Mouse (Mus musculus): ENCODE measurements around the gene H2-DMa. TPM values are rescaled to one million over a fixed set of nuclear protein-coding genes. Genes with fewer than 3 reads are reported as not detected.

H2-DMa gene
- polyA plus RNA-seq, 1 experiment from 2014 or later = 15.2 TPM

DNA sequence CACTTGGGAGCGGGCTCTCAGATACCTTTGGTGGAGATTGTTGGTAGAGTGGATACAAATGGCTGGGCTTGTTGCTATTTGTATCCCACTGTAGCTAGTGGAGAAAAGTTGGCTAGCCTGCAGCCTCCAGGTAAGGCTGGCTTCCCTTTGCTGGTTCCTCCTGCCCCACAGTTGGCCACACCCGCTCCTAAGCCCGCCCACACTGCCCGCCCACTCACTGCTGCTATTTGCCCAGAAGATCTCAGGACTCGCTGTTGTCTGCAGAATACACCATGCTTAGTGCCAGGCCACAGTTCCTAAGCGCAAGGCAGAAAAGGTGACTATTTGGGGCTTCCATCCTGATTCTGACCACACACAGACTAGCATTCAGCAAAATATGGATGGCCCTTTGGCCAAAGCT, 8.1 kb downstream of the H2-DMa start:
- peak overlapping the region; percentile 1; the same call in 1 of the 2 replicates for H3K27ac ChIP-seq (ENCODE audit: low read depth, low read length)
- H3K9ac ChIP-seq (ENCODE audit: low read depth, low read length) = no peak overlapping the region
- H3K9me3 ChIP-seq (ENCODE audit: control insufficient read depth) = no peaks in the 10 kb centered on the region
- no peaks in the 10 kb centered on the region for H3K27me3 ChIP-seq (replicated peaks; ENCODE audit: control insufficient read depth, insufficient read depth, low read length)
- ATAC-seq = peak; percentile 31
- peak overlapping the region; percentile 49 for H3K4me2 ChIP-seq (replicated peaks; ENCODE audit: low read depth)
- 21% methylated on average over 6 of the region's 6 CpGs for WGBS
- TF ChIP-seq CTCF (IDR thresholded peaks at IDR 0.05; ENCODE audit: low read depth) = no peak
- no peak overlapping the region for H3K4me3 ChIP-seq (ENCODE audit: low read depth, low read length)
- peaks cover 6% of the 10 kb centered on the region for H3K4me1 ChIP-seq (replicated peaks; ENCODE audit: control insufficient read depth, insufficient read depth, low read length)
- H3K36me3 ChIP-seq (ENCODE audit: control insufficient read depth, insufficient read depth) = no peaks in the 10 kb centered on the region

DNA sequence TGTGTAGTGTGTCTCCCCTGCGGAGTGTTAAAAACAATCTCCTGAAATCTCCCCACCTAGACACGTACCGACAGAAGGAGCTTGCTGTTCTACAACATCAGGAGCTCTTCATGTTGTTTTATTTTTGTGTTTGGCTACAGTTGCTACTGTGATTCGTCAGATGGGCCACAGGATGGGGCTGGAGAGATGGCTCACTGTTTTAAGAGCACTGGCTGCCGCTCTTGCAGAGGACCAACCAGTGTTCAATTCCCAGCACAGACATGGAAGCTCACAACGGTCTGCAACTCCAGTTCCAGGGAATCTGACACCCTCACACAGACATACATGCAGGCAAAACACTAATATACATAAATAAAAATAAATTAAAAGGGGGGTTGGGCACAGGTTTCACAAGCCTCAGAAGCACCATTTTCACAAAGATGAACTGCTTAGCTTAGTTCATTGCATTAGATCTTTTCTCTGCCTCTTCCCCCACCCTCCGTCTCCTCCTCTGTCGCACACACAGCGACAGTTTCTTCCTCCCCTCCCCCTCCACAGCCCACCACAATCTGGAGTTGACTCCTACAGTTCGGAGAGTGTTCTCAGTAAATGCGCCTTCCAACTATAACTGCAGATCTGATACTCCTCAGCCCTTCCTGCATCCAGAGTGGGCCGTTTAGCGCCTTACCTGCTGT, 9.1 kb downstream of the H2-DMa start:
- 49% methylated on average over 13 of the region's 13 CpGs for WGBS
- no peak for ATAC-seq
- H3K4me1 ChIP-seq (replicated peaks; ENCODE audit: control insufficient read depth, insufficient read depth, low read length) = peaks cover 6% of the 10 kb centered on the region
- TF ChIP-seq CTCF (IDR thresholded peaks at IDR 0.05; ENCODE audit: low read depth) = peak; percentile 47
- H3K27me3 ChIP-seq (replicated peaks; ENCODE audit: control insufficient read depth, insufficient read depth, low read length) = no peaks in the 10 kb centered on the region
- H3K9ac ChIP-seq (ENCODE audit: low read depth, low read length) = no peak overlapping the region
- H3K36me3 ChIP-seq (ENCODE audit: control insufficient read depth, insufficient read depth) = no peaks in the 10 kb centered on the region
- H3K9me3 ChIP-seq (ENCODE audit: control insufficient read depth) = no peaks in the 10 kb centered on the region
- no peak overlapping the region for H3K4me3 ChIP-seq (ENCODE audit: low read depth, low read length)
- no peak overlapping the region for H3K27ac ChIP-seq (ENCODE audit: low read depth, low read length)
- H3K4me2 ChIP-seq (replicated peaks; ENCODE audit: low read depth) = 0 out of 2 replicates have a peak overlapping the region, but pooled peaks have one; percentile 13

DNA sequence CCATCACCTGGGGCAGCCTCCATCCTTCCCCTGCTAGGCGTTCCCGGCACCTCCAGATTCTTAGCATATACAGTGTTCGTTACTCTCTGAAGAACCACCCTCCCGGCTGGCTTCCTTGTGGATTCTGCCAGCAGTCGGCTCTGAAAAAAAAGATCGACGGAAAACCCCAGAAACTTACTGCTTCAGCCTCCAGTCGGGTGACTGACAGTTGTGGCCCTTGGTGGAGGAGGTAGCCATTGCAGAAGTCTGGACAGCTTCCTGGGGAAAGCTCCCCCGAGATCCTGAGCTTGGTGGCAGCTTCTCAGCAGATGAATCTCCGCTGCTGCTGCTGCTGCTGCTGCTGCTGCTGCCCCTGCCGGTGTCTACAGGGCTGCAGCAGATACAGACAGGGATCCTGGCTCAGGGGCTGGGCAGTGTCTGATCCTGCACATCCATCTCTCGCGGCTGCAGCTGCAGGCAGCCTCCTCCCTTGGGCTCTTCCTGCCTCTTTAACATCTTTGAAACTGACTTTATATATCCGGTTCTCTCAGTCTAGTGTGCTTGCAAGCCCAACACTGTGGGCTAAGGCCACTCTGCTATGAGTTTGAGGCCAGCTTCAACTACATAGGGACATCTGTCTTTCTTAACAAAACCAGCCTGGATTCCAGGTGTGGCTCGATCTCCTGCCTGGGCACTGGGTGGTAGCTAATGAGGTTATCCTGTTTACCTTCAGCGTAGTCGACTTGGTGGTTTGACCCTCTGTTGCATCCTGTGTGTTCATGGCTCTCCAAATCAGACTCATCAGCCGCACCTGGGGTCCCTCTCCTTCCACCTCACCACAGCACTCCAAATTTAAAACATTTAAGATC, 9.8 kb downstream of the H2-DMa start:
- Histone ChIP-seq H3K27ac (ENCODE audit: low read depth, low read length) (no peak overlapping the region), H3K4me2 (replicated peaks; ENCODE audit: low read depth) (peak overlapping the region; percentile 13; the same call in 1 of the 2 replicates), H3K4me1 (replicated peaks; ENCODE audit: control insufficient read depth, insufficient read depth, low read length) (peaks cover 6% of the 10 kb centered on the region), H3K36me3 (ENCODE audit: control insufficient read depth, insufficient read depth) (no peaks in the 10 kb centered on the region), H3K4me3 (ENCODE audit: low read depth, low read length) (no peak overlapping the region), H3K27me3 (replicated peaks; ENCODE audit: control insufficient read depth, insufficient read depth, low read length) (no peaks in the 10 kb centered on the region), H3K9me3 (ENCODE audit: control insufficient read depth) (no peaks in the 10 kb centered on the region), H3K9ac (ENCODE audit: low read depth, low read length) (no peak overlapping the region)
- no peak for ATAC-seq
- 24% methylated on average over 18 of the region's 18 CpGs for WGBS
- peak; percentile 50 for TF ChIP-seq CTCF (IDR thresholded peaks at IDR 0.05; ENCODE audit: low read depth)

DNA sequence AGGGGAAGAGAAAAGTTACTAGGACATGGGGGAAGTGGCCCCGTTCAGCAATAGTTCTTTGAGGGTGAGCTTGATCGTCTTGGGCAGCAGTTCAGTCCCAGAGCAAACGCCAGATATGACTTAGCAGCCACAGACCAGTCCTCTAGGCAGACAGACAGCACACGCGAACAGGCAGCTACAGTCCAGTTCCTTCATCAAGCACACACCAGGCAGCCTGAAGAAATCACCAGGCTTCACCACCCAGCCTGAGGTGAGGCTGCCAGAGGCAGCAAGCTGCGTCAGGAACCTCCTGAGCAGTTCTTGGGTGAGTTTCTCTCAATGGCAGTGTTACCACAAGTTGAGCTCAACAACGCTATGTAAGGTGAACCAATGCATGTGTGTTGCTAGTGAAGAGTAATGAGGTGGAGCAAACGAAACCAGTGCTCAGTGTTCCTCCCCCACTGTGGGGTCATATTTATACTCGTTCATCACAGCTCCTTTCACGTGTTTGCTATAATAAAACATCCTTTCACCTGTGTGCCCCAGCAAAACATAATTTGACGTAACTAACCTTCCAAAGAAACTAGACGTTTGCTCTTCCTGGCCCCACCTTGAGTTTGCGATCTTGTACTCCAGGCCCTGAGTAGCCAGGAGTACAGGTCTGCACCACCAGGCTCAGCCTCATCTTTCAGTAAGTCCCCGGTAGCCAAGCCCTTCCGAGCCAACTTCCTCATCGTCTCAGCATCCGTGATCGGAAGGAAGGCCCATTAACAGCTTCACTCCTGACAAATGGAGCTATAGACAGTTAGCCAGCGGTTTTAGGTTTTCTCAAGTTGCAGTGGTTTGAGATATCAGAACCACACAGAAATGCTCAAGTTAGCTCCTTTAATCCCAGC, 11.0 kb downstream of the H2-DMa start:
- Histone ChIP-seq H3K9ac (ENCODE audit: low read depth, low read length) (0 out of 2 replicates have a peak overlapping the region, but pooled peaks have one; percentile 22), H3K4me3 (ENCODE audit: low read depth, low read length) (no peak overlapping the region), H3K4me1 (replicated peaks; ENCODE audit: control insufficient read depth, insufficient read depth, low read length) (peaks cover 6% of the 10 kb centered on the region), H3K9me3 (ENCODE audit: control insufficient read depth) (no peaks in the 10 kb centered on the region), H3K27me3 (replicated peaks; ENCODE audit: control insufficient read depth, insufficient read depth, low read length) (no peaks in the 10 kb centered on the region), H3K36me3 (ENCODE audit: control insufficient read depth, insufficient read depth) (no peaks in the 10 kb centered on the region), H3K4me2 (replicated peaks; ENCODE audit: low read depth) (no peak overlapping the region), H3K27ac (ENCODE audit: low read depth, low read length) (no peak overlapping the region)
- no peak for TF ChIP-seq CTCF (IDR thresholded peaks at IDR 0.05; ENCODE audit: low read depth)
- ATAC-seq = no peak
- WGBS = 66% methylated on average over 19 of the region's 19 CpGs

DNA sequence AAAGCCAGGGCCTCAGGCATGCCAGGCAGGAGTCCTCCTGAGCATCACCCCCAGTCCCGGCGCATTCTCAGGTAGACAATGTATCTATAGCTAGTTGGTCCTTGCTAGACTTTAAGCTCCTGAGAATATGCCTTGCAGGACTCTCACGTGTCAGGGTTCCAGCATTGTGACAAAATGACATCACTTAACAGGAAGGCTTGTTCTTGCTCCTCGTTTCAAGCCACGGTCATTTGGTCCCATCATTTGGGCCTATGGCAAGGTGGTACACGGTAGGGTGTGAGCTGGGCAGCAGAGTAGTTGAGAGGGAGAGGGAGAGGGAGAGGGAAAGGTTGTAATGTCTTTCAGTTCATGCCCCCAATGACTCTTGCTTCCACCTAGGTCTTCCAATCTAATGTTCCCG, 12.6 kb downstream of the H2-DMa start:
- no peaks in the 10 kb centered on the region for H3K9me3 ChIP-seq (ENCODE audit: control insufficient read depth)
- no peak overlapping the region for H3K4me2 ChIP-seq (replicated peaks; ENCODE audit: low read depth)
- no peaks in the 10 kb centered on the region for H3K27me3 ChIP-seq (replicated peaks; ENCODE audit: control insufficient read depth, insufficient read depth, low read length)
- H3K36me3 ChIP-seq (ENCODE audit: control insufficient read depth, insufficient read depth) = no peaks in the 10 kb centered on the region
- H3K27ac ChIP-seq (ENCODE audit: low read depth, low read length) = no peak overlapping the region
- ATAC-seq = no peak
- WGBS = 81% methylated on average over 7 of the region's 7 CpGs
- TF ChIP-seq CTCF (IDR thresholded peaks at IDR 0.05; ENCODE audit: low read depth) = no peak
- H3K9ac ChIP-seq (ENCODE audit: low read depth, low read length) = no peak overlapping the region
- no peak overlapping the region for H3K4me3 ChIP-seq (ENCODE audit: low read depth, low read length)
- H3K4me1 ChIP-seq (replicated peaks; ENCODE audit: control insufficient read depth, insufficient read depth, low read length) = peaks cover 6% of the 10 kb centered on the region
